Mouse (Mus musculus) liver, embryonic 13.5 days (tissue): ENCODE measurements around the gene Card10. TPM values are rescaled to one million over a fixed set of nuclear protein-coding genes. Genes with fewer than 3 reads are reported as not detected.

Experiments used
- ATAC-seq: fragments of 200-750 bp; cut with Nextera tagmentation; 2 replicates; pipeline ENCODE4 v1.8.0; 2017; ENCODE audit warnings: low read depth, mild to moderate bottlenecking, moderate number of reproducible peaks, moderate library complexity
- DNase-seq: peaks from one replicate; pipeline ENCODE4 v3.0.0; 2022
- H3K27ac ChIP-seq: fragments of 300-500 bp; sonication (generic); 2 replicates; pipeline ENCODE4 v1.5.1; 2015; ENCODE audit warnings: moderate library complexity, mild to moderate bottlenecking, inconsistent platforms
- H3K27me3 ChIP-seq: fragments of 300-500 bp; sonication (generic); 2 replicates; pipeline ENCODE4 v1.6.1; 2015; ENCODE audit warnings: mild to moderate bottlenecking, inconsistent platforms
- H3K36me3 ChIP-seq: fragments of 300-500 bp; sonication (generic); 2 replicates; pipeline ENCODE4 v1.6.1; 2015; ENCODE audit warnings: mild to moderate bottlenecking, inconsistent platforms
- H3K4me1 ChIP-seq: fragments of 300-500 bp; sonication (generic); replicated peaks from 2 replicates; pipeline ENCODE4 v1.6.1; 2015; ENCODE audit warnings: inconsistent platforms
- H3K4me2 ChIP-seq: fragments of 300-500 bp; sonication (generic); 2 replicates; pipeline ENCODE4 v1.6.1; 2015; ENCODE audit warnings: inconsistent platforms, mild to moderate bottlenecking, moderate library complexity
- H3K4me3 ChIP-seq: fragments of 300-500 bp; sonication (generic); replicated peaks from 2 replicates; pipeline ENCODE4 v1.5.1; 2015; ENCODE audit warnings: mild to moderate bottlenecking, inconsistent platforms
- H3K9ac ChIP-seq: fragments of 300-500 bp; sonication (generic); 2 replicates; pipeline ENCODE4 v1.6.1; 2015; ENCODE audit warnings: mild to moderate bottlenecking, inconsistent platforms
- H3K9me3 ChIP-seq: fragments of 300-500 bp; sonication (generic); replicated peaks from 2 replicates; pipeline ENCODE4 v1.6.1; 2016; ENCODE audit warnings: inconsistent platforms
- WGBS: fragments of 180-500 bp; shearing (Covaris S2); methylation state at CpG from one replicate; pipeline ENCODE4 v1.1.7; 2015; ENCODE audit not compliant: insufficient replicate concordance; 5-methylcytosine and 5-hydroxymethylcytosine counted together
- polyA plus RNA-seq: library from polyadenylated mRNA; unstranded; fragments of >200 nt; fragmentation: Nextera tagmentation; extraction: Ambion mirVana; gene quantifications from 2 replicates; pipeline ENCODE4 v1.2.1, GENCODE M21; 2015

The Card10 gene
- polyA plus RNA-seq, 1 experiment from 2014 or later, result 1.1 TPM

DNA sequence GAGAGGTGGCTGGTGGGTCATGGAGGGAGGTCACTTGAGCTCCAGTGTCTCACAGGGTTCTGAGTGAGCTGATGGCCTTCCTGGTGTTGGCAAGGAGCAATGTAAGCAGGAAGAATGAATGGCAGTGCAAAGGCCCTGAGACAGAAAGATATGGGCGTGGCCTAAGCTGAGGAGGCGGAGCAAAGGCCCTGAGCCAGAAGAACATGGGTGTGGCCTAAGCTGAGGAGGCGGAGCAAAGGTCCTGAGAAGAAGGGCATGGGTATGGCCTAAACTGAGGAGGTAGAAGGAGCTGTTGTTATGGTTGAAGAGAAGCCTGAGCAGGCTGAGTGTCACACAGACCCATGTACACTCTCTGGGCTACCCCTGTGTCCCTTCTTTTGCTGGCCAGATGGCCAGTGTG is 30.7 kb upstream of the Card10 start:
- no peak for DNase-seq
- Histone ChIP-seq H3K36me3 (no peaks in the 10 kb centered on the region), H3K4me1 (peaks cover 49% of the 10 kb centered on the region), H3K4me2 (no peak overlapping the region), H3K27me3 (no peaks in the 10 kb centered on the region), H3K9ac (no peak overlapping the region), H3K4me3 (no peak overlapping the region), H3K27ac (peak overlapping the region; percentile 80), H3K9me3 (no peaks in the 10 kb centered on the region)
- no peak for ATAC-seq
- WGBS, result 72% methylated on average over 3 of the region's 3 CpGs

DNA sequence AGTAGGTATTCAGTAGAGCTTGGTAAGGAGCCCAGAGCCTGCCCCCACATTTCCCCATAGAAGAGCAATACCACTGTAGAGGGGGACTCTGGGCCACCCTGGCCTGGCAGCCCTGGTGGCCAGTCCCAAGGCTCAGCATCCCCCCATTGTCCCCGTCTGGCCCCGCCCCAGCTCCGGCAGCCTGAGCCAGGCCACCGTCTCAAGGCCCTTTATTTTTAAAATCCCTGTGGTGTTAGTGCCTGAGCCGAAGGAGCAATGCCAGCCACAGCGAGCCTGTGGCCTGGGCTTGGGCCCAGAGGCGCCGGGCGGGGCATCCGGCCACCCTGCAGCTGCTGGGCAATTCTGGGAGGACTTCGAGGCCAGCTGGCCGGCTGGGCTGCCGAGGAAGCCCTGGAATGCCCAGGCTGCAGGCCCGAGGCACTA is 29.9 kb upstream of the Card10 start:
- no peak; the same call in 1 of the 2 replicates for ATAC-seq

DNA sequence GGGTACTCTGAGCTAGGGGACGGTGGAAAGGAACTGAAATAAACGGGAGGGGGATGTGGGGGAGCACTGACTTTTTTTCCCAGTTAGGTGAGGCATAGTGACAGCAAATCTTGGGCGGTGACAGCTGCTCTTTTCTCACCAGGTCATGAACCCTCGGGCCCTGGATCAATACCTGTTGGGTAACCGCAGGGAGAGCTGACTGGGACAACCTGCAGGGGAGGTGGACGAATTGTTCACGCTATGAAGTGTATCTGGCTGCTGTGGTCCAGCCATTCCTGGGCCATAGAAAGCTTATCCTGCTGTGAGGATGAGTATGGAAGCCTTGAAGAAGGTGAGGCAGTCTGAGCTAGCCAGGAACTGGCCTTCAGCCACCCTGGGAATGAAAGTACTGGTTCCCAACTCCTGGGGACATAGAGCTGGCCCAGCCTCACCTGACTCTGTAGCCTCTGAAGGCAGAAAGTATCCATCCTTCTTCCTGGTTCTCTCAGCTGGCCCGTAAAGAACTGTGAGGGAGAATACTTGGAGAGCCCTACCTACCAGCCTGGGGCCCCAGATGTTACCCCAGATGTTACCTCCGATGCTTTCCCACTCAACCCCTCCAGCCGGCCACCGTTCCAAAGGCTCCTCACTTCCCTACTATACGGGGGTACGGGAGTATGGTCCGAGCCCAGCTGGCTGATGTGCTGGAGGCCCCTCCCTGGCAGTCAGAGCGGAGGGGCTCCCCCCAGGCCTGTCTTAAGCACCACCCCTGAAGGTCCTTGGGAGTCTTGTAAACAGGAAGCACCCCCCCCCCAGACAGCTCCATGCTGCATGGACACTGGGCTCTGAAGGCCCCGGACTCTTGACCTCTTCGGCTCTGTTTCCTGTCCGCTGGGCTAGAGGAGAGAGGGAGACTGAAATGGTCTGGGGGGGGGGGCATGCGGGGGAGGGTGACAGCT is 29.1 kb upstream of the Card10 start:
- ATAC-seq, result peak; percentile 52
- no peak for DNase-seq
- no peak overlapping the region for H3K4me3 ChIP-seq

More for the DNA sequence above, 29.9 kb upstream of the Card10 start:
- Histone ChIP-seq H3K9ac (no peak overlapping the region), H3K27me3 (peaks cover 6% of the 10 kb centered on the region; the same call in 1 of the 2 replicates), H3K36me3 (no peaks in the 10 kb centered on the region), H3K4me1 (peaks cover 49% of the 10 kb centered on the region), H3K27ac (peak overlapping the region; percentile 80), H3K9me3 (no peaks in the 10 kb centered on the region), H3K4me2 (no peak overlapping the region), H3K4me3 (no peak overlapping the region)
- no peak for DNase-seq
- 52% methylated on average over 14 of the region's 14 CpGs for WGBS

DNA sequence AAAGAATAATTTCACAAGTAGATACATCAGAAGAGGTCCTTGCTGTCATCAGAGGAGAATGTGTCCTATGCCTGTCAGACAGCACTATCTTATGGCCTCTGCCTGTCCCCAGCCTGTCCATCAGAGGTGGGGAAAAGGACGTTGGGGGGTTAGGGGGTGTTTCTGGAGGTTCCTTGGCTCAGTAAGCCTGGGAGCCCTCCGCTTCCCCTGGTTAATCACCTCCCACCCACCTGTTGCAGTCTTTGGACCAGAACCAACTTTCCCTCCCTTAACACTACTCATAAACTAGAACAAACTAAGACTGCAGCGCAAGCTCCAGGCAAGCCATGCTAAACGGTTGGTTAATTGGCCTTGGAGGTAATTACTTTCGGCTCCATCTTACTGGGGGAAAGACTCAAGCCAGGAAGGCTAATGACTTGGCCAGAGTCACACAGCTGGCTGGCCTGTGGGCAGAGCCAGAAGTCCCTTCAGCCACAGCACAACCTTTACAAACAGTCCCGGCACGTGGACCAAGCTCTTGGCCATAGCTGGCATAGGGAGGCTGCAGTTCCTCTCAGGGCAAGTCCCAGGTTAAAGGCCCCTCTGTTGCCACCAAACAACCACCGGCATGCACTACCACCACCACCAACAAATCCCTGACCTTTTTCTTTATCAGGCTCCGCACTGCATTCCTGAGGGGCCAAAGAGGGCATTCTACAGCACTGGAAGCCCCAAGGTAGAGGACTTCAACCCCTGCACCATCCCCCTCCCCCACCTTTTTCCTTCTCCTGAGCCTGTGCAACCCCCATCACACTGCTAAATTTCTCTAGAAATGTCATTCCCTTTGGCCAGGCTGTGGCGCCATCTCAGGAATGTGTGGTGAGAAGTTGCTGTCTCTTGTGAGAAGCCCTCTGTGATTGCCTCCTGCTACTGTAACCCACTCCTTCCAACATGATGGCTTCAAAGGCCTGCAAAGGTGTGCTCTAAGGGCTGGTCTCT is 28.2 kb upstream of the Card10 start:
- Histone ChIP-seq H3K4me1 (peaks cover 48% of the 10 kb centered on the region), H3K27ac (peak overlapping the region; percentile 80), H3K4me3 (no peak overlapping the region), H3K4me2 (no peak overlapping the region), H3K36me3 (no peaks in the 10 kb centered on the region), H3K9me3 (no peaks in the 10 kb centered on the region), H3K27me3 (peaks cover 10% of the 10 kb centered on the region; the same call in 1 of the 2 replicates), H3K9ac (no peak overlapping the region)
- ATAC-seq (no peak), DNase-seq (no peak)
- 61% methylated on average over 10 of the region's 10 CpGs for WGBS

More for the DNA sequence above, 29.1 kb upstream of the Card10 start:
- 47% methylated on average over 19 of the region's 19 CpGs for WGBS
- Histone ChIP-seq H3K9me3 (no peaks in the 10 kb centered on the region), H3K4me1 (peaks cover 49% of the 10 kb centered on the region), H3K27ac (peak overlapping the region; percentile 80), H3K9ac (no peak overlapping the region), H3K27me3 (peaks cover 10% of the 10 kb centered on the region; the same call in 1 of the 2 replicates), H3K36me3 (no peaks in the 10 kb centered on the region), H3K4me2 (peak overlapping the region; percentile 33)

DNA sequence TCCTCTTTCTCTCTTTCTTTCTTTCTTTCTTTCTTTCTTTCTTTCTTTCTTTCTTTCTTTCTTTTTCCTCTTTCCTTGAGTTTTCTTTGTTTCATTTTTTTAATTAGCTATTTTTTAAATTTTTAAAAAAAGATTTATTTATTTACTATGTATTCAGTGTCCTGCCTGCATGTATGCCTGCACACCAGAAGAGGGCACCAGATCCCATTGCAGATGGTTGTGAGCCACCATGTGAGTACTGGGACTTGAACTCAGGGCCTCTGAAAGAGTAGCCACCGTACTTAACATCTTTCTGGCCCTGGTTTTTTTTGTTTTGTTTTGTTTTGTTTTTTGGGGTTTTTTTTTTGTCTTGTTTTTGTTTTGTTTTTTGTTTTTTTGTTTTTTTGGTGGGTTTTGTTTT is 26.8 kb upstream of the Card10 start:
- Histone ChIP-seq H3K27me3 (peaks cover 10% of the 10 kb centered on the region; the same call in 1 of the 2 replicates), H3K4me2 (no peak overlapping the region), H3K9me3 (no peaks in the 10 kb centered on the region), H3K4me1 (peaks cover 34% of the 10 kb centered on the region), H3K27ac (no peak overlapping the region), H3K36me3 (no peaks in the 10 kb centered on the region), H3K9ac (no peak overlapping the region), H3K4me3 (no peak overlapping the region)
- DNase-seq, result no peak
- 69% methylated on average over 1 of the region's 1 CpGs for WGBS
- no peak for ATAC-seq

DNA sequence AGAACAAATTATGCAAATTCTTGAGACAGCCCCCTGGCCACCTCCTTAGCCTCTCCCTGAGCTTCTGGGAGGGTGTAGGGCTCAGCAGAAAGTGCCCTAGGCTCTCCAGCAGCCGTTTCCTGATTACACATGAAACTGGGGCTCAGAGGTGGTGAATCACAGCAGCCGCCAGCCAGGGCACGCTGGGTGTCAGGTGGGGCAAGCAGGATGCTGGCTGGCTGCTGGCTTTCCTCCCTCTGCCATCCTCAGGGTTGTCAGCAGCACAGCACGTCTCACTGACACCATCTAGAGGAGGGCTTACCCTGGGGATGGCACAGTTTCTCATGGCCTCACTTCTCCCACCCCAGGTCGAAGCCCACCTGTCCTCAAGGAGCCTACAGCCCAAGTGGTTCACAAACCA is 25.5 kb upstream of the Card10 start:
- no peak overlapping the region for H3K9ac ChIP-seq
- no peak overlapping the region for H3K4me3 ChIP-seq
- no peaks in the 10 kb centered on the region for H3K36me3 ChIP-seq
- 14% methylated on average over 5 of the region's 5 CpGs for WGBS
- peaks cover 10% of the 10 kb centered on the region; the same call in 1 of the 2 replicates for H3K27me3 ChIP-seq
- ATAC-seq (no peak), DNase-seq (no peak)
- H3K4me2 ChIP-seq, result no peak overlapping the region
- peaks cover 20% of the 10 kb centered on the region for H3K4me1 ChIP-seq
- H3K9me3 ChIP-seq, result no peaks in the 10 kb centered on the region
- H3K27ac ChIP-seq, result no peak overlapping the region

DNA sequence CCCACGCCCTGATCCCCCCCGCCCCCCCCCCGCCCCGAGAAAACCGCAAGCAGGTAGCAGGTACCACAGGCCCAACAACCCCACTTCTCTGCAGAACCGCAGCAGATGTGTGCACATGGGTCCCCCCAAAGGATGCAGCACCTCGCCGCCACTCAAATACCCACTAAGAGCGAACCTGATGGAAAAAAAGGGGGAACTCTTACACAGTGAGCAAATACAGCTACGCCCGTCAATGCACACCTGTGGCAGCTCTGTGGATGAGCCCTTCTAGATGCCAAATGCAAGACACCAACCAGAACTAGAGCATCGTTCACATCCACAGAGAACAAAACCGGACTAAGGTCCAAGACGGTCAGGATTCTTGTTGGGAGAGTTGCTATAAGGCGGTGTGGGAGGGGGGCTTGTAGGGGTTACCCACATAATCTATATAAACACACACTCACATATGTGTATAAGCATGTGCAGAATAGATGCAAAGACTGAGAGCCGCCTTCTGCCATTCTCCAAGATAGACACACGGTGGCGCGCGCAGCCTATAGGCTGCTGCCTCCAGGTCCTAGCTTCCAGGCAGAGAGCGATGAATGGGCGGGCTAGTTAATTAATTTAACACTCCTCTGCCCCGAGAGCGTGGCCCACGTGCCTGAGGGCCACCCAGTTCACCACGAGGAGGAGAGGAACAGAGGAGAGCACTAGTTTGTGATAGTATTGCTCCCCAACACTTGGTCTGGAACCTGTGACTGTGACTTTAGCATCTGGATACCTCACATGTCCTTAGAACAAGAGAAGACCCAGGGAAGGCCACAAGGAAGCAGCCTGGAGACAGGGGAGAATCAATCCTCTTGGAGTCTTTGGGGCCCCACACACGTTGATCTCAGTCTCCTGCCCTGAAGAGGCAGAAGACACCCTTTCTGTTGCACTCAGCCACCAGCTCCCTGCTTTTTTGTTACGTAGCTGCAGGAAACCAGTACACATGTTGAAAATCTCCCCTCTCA is 23.7 kb upstream of the Card10 start:
- H3K9me3 ChIP-seq, result no peaks in the 10 kb centered on the region
- H3K4me1 ChIP-seq, result peaks cover 8% of the 10 kb centered on the region
- H3K27ac ChIP-seq, result no peak overlapping the region
- H3K27me3 ChIP-seq, result peaks cover 10% of the 10 kb centered on the region; the same call in 1 of the 2 replicates
- no peak overlapping the region for H3K4me2 ChIP-seq
- H3K36me3 ChIP-seq, result no peaks in the 10 kb centered on the region
- 20% methylated on average over 28 of the region's 28 CpGs for WGBS
- H3K4me3 ChIP-seq, result no peak overlapping the region
- DNase-seq (peak; percentile 41), ATAC-seq (peak; percentile 45; the same call in 1 of the 2 replicates)
- H3K9ac ChIP-seq, result no peak overlapping the region

DNA sequence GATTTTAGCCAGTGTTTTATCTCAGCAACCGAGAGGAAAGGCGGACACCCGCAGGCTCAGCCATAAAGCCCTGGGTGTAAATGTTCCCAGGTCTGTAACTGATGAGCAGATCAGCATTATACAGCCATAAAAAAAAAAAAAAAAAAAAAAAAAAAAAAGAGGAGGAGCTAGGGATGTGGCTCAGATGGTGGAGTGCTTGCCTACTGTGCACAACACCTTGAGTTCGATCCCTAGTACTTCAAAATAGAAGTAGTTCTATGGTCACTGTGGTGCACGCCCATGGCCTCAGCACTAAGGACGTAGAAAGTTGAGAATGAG is 13.2 kb upstream of the Card10 start:
- H3K9me3 ChIP-seq, result no peaks in the 10 kb centered on the region
- peaks cover 14% of the 10 kb centered on the region for H3K4me1 ChIP-seq
- H3K36me3 ChIP-seq, result no peaks in the 10 kb centered on the region
- no peak overlapping the region for H3K4me3 ChIP-seq
- no peak overlapping the region for H3K4me2 ChIP-seq
- 31% methylated on average over 6 of the region's 6 CpGs for WGBS
- ATAC-seq, result no peak
- H3K27ac ChIP-seq, result no peak overlapping the region
- DNase-seq, result no peak
- no peak overlapping the region for H3K9ac ChIP-seq
- no peaks in the 10 kb centered on the region for H3K27me3 ChIP-seq

DNA sequence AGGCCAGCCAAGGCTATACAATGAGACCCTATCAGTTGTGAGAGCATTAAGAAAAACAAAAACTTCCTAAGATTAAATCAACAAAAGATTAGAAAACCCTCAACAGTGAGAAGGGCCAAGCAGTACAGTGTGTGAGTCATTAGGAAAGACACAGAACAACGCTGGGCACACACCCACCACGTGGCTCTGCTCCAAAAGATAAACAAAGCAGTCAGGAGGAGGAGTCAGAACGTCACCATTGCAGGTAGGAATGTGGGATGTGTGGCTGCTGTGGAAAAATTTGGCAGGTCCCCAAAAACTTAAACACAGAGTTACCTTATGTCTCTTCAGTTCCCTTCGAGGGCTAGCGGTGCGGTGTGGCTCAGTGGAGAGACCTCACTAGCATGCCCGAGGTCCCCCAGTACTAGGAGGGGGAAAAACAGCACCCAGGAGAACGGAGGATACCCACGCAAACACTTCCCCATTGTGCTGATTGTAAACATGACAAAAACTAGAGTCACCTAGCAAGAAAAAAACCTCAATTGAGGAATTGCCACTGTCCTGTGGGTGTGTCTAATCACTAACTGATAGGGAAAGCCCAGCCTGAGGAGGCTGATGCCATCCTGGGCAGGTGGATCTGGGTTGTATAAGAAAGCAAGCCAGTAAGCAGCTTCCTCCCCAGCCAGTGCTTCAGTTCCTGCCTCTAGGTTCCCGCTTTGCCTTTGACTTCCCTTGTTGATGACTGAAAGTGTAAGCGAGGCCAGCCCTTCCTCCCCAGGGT is 12.7 kb upstream of the Card10 start:
- 23% methylated on average over 11 of the region's 11 CpGs for WGBS

DNA sequence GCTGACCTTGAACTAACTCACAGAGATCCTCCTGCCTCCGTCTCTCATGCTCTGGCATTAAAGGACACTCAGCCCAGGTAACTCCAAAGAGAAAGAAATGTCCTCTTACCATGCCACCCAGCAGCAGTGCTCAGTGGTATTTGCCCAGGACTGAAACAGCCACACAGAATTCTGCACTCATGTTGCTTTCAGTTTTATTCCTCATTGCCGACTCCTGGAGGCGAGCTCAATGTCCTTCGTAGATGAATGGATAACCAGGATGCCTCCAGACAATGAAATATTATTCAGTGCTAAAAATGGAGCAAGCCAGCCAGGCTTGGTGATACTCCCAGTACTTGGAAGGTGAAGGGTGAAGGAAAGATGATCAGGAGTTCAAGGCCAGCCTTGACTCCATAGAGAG is 10.8 kb upstream of the Card10 start:
- ATAC-seq, result no peak
- 68% methylated on average over 4 of the region's 4 CpGs for WGBS
- no peak overlapping the region for H3K4me2 ChIP-seq
- no peak overlapping the region for H3K9ac ChIP-seq
- no peak overlapping the region for H3K4me3 ChIP-seq
- H3K36me3 ChIP-seq, result no peaks in the 10 kb centered on the region
- H3K27me3 ChIP-seq, result no peaks in the 10 kb centered on the region
- H3K9me3 ChIP-seq, result no peaks in the 10 kb centered on the region
- DNase-seq, result no peak
- H3K4me1 ChIP-seq, result peaks cover 14% of the 10 kb centered on the region
- H3K27ac ChIP-seq, result no peak overlapping the region

More for the DNA sequence above, 12.7 kb upstream of the Card10 start:
- no peak for DNase-seq
- H3K36me3 ChIP-seq, result no peaks in the 10 kb centered on the region
- H3K27me3 ChIP-seq, result no peaks in the 10 kb centered on the region
- H3K4me3 ChIP-seq, result no peak overlapping the region
- no peak overlapping the region for H3K9ac ChIP-seq
- H3K27ac ChIP-seq, result no peak overlapping the region
- 0 out of 2 replicates have a peak overlapping the region, but pooled peaks have one; percentile 15 for H3K4me2 ChIP-seq
- ATAC-seq, result no peak
- H3K4me1 ChIP-seq, result peaks cover 14% of the 10 kb centered on the region
- H3K9me3 ChIP-seq, result no peaks in the 10 kb centered on the region
